Mouse (Mus musculus): ENCODE results near the gene Efcab12.

DNA sequence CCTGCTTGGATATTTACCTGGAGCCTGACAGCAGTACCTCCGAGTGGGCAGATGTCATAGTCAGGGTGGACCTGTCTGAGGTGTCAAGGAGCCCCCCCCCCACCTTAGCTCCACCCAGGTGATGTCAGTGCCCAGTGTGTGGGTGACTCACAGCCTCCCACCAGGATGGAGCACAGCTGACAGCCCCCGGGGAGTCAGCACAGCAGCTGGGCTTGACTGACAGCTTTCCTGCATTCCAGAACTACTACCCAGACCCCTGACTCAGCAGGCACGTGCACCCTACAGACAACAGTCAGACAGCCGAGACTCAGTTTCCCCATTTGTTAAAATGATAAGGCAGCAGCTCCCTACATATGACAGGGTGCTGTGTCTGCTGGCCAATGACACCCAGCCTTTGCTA, 77.2 kb downstream of the Efcab12 start:
- TF ChIP-seq CTCF (IDR thresholded peaks at IDR 0.05; ENCODE audit: borderline replicate concordance, extremely low read depth, insufficient read depth, insufficient read length) (no peak), POLR2A (IDR thresholded peaks at IDR 0.05; ENCODE audit: borderline replicate concordance, extremely low read depth, insufficient read depth, insufficient read length, poor library complexity, severe bottlenecking) (no peak)
